22 mouse cellular contexts compared by ENCODE assay signal in genomic region chr9:71654861-71655260, GRCm38 (mm10).
A peak's percentile ranks its signal among the peaks of the same experiment; 100 is the strongest.
DNase-seq lines count a peak whose midpoint lies in the region; ATAC-seq and TF ChIP-seq lines count a peak whose summit lies in the region.
"Had no signal": no experiment of that assay in that cellular context is flagged by ENCODE, and none has a peak within 500 bp of the region (broad histone marks: within the 10 kb centered on the region; RNA-seq: fewer than 3 reads in every experiment).

No protein-coding gene starts in this region.

- peak; percentile 25 to 36 for DNase-seq in adrenal gland, postnatal 36 days
- DNase-seq in adrenal gland, postnatal 4 days (ENCODE audit: low spot score in 2 of 2): no peak
- DNase-seq in kidney, adult 11 months: no peak
- DNase-seq in 3T3-L1 (ENCODE audit: low read depth, low spot score): peak; percentile 31
- DNase-seq in CH12.LX (ENCODE audit: extremely low read depth): peak; percentile 3
- DNase-seq: adrenal gland, adult 8-10 months; B cell, adult 2 months; cerebellum, adult 11 months; cerebellum, adult 8-10 months; cerebellum, postnatal 14 days; embryo, embryonic 11 days; gastrocnemius, postnatal 36 days; heart, postnatal 4 days had no signal

- no peak overlapping the region for H3K4me3 ChIP-seq in kidney, embryonic 15.5 days (replicated peaks)
- no peak overlapping the region for H3K4me3 ChIP-seq in CH12.LX (replicated peaks in 1 of 3; ENCODE audit: low read depth in 2 of 3, low read length in 2 of 3, poor library complexity in 1 of 3)
- H3K4me3 ChIP-seq: embryonic facial prominence, embryonic 12.5 days; forebrain, embryonic 15.5 days; heart, embryonic 13.5 days; hindbrain, embryonic 12.5 days had no signal

- no peak for TF ChIP-seq POLR2A in CH12.LX (IDR thresholded peaks at IDR 0.05; ENCODE audit: low read depth, low read length)

- H3K27me3 ChIP-seq in kidney, embryonic 15.5 days: no peaks in the 10 kb centered on the region
- no peaks in the 10 kb centered on the region for H3K27me3 ChIP-seq in CH12.LX (replicated peaks)
- H3K27me3 ChIP-seq: embryonic facial prominence, embryonic 12.5 days; forebrain, embryonic 15.5 days; heart, embryonic 13.5 days; hindbrain, embryonic 12.5 days had no signal

- no peaks in the 10 kb centered on the region for H3K9me3 ChIP-seq in kidney, embryonic 15.5 days (replicated peaks)
- H3K9me3 ChIP-seq in CH12.LX (replicated peaks; ENCODE audit: low read length): peaks cover 3% of the 10 kb centered on the region
- H3K9me3 ChIP-seq: embryonic facial prominence, embryonic 12.5 days; forebrain, embryonic 15.5 days; hindbrain, embryonic 12.5 days had no signal

- no peaks in the 10 kb centered on the region for H3K79me2 ChIP-seq in CH12.LX (replicated peaks; ENCODE audit: control insufficient read depth, extremely low read depth, insufficient read depth, poor library complexity, severe bottlenecking)

- no peak for TF ChIP-seq EP300 in CH12.LX (IDR thresholded peaks at IDR 0.05; ENCODE audit: low read length)

- peak overlapping the region; percentile 18; the same call in 1 of the 2 replicates for H3K27ac ChIP-seq in kidney, embryonic 15.5 days
- no peak overlapping the region for H3K27ac ChIP-seq in CH12.LX (ENCODE audit: insufficient read depth, low read depth)
- H3K27ac ChIP-seq: embryonic facial prominence, embryonic 12.5 days; forebrain, embryonic 15.5 days; hindbrain, embryonic 12.5 days had no signal

- no peak for TF ChIP-seq RAD21 in CH12.LX (IDR thresholded peaks at IDR 0.05; ENCODE audit: low read depth, low read length)

- WGBS in kidney, embryonic 15.5 days: 70% methylated on average over 3 of the region's 3 CpGs

- H3K9ac ChIP-seq in kidney, embryonic 15.5 days: no peak overlapping the region
- no peak overlapping the region for H3K9ac ChIP-seq in CH12.LX (ENCODE audit: insufficient read depth, low read depth)
- H3K9ac ChIP-seq: embryonic facial prominence, embryonic 12.5 days; forebrain, embryonic 15.5 days; heart, embryonic 13.5 days; hindbrain, embryonic 12.5 days had no signal

- dilution Hi-C loops in CH12.LX (cut with MboI; ENCODE audit: extremely low pct_ligation_motif_present, extremely low pct_unique_long_range_greater_than_20kb, low sequenced_read_pairs): no loop called here

- H3K36me3 ChIP-seq in kidney, embryonic 15.5 days: peaks cover 48% of the 10 kb centered on the region
- H3K36me3 ChIP-seq in CH12.LX (replicated peaks in 1 of 2; ENCODE audit: control insufficient read depth in 1 of 2, insufficient read depth in 1 of 2, low read length in 1 of 2): no peaks in the 10 kb centered on the region
- H3K36me3 ChIP-seq: embryonic facial prominence, embryonic 12.5 days; forebrain, embryonic 15.5 days; hindbrain, embryonic 12.5 days had no signal

- in situ Hi-C loops in CH12.LX (cut with MboI; ENCODE audit: low pct_ligation_motif_present, low pct_unique_long_range_greater_than_20kb, low sequenced_read_pairs): no loop called here

- peaks cover 20% of the 10 kb centered on the region for H3K4me1 ChIP-seq in kidney, embryonic 15.5 days
- peaks cover 2 to 33% of the 10 kb centered on the region in 2 experiments; a peak in 3 of 4 replicates for H3K4me1 ChIP-seq in CH12.LX (ENCODE audit: control insufficient read depth in 1 of 2, insufficient read depth in 2 of 2)
- H3K4me1 ChIP-seq: embryonic facial prominence, embryonic 12.5 days; forebrain, embryonic 15.5 days had no signal

- H3K4me2 ChIP-seq in kidney, embryonic 15.5 days: no peak overlapping the region
- H3K4me2 ChIP-seq in CH12.LX (ENCODE audit: insufficient read depth, low read depth, poor library complexity, severe bottlenecking): no peak overlapping the region
- H3K4me2 ChIP-seq: embryonic facial prominence, embryonic 12.5 days; forebrain, embryonic 15.5 days; heart, embryonic 13.5 days; hindbrain, embryonic 12.5 days had no signal

- no peak for TF ChIP-seq CTCF in CH12.LX (conservative IDR thresholded peaks at IDR 0.05 in 1 of 2, IDR thresholded peaks at IDR 0.05 in 1 of 2; ENCODE audit: low read depth in 2 of 2, low read length in 2 of 2)

- ATAC-seq in kidney, embryonic 15.5 days (replicated peaks; ENCODE audit: low FRiP score): no peak
- ATAC-seq: CD4-positive, CD25-positive, alpha-beta regulatory T cell, adult 4 months; forebrain, embryonic 15.5 days; hindbrain, embryonic 16.5 days; inflammation-experienced regulatory T-cells, adult 6 months; intestine, postnatal 0 days had no signal

TF ChIP-seq in CH12.LX, 34 proteins besides CTCF, POLR2A, EP300 and RAD21:
- TF ChIP-seq NRF1 (IDR thresholded peaks at IDR 0.05; ENCODE audit: low read depth, low read length) (no peak), SMC3 (IDR thresholded peaks at IDR 0.05; ENCODE audit: low read depth, low read length) (no peak), UBTF (IDR thresholded peaks at IDR 0.05; ENCODE audit: low read depth, low read length) (no peak), ETS1 (conservative IDR thresholded peaks at IDR 0.05; ENCODE audit: low read depth, low read length) (no peak), POLR2AphosphoS2 (IDR thresholded peaks at IDR 0.05; ENCODE audit: low read depth, low read length) (no peak), HCFC1 (IDR thresholded peaks at IDR 0.05; ENCODE audit: low read depth, low read length) (no peak), E2F4 (IDR thresholded peaks at IDR 0.05; ENCODE audit: insufficient replicate concordance, low read depth, low read length) (no peak)

Comparison
In these comparisons a context has a peak if more than half of its experiments do, and no peak if none do; other contexts are left out.
1. DNase-seq: peak in adrenal gland, postnatal 36 days (2 of 2), 3T3-L1 (single experiment) and CH12.LX (single experiment); none in adrenal gland, postnatal 4 days (0 of 2) and kidney, adult 11 months (single experiment).